Mouse (Mus musculus): ENCODE data around the gene Eea1.

- TF ChIP-seq CTCF (IDR thresholded peaks at IDR 0.05; ENCODE audit: extremely low read depth, insufficient read length, insufficient replicate concordance, low read depth, low read length): no peak
- no peak for TF ChIP-seq POLR2A (IDR thresholded peaks at IDR 0.05; ENCODE audit: low read depth, low read length)
Observed at GRCm38 (mm10) chr10:96093890-96094531, 153.6 kb downstream of the Eea1 start.

Measured in small intestine, adult 2 months (tissue).